Mouse (Mus musculus): ENCODE data around the gene Crls1.
A peak's percentile ranks its signal among the peaks of the same experiment; 100 is the strongest.

Gene Crls1

GRCm38 (mm10) chr2:132846407-132847358, at the start of gene Crls1:
TSS of gene Crls1 (plus strand) at chr2:132846666.
- DNase-seq (ENCODE audit: low read depth, low spot score), result peak; percentile 88

- no peak for DNase-seq (ENCODE audit: low read depth, low spot score)
These were observed 43.5 kb upstream of the Crls1 start for GRCm38 (mm10) chr2:132802976-132803375.

GRCm38 (mm10) chr2:132815608-132816314, 30.7 kb upstream of the Crls1 start, which contains the start of the genes Trmt6 and Mcm8:
TSS of gene Trmt6 (minus strand) at chr2:132816055.
TSS of gene Mcm8 (plus strand) at chr2:132816141.
- DNase-seq (ENCODE audit: low read depth, low spot score), result peak; percentile 98

- DNase-seq (ENCODE audit: low read depth, low spot score), result no peak
These were observed 5.4 kb upstream of the Crls1 start for GRCm38 (mm10) chr2:132841071-132841470.

- no peak for DNase-seq (ENCODE audit: low read depth, low spot score)
These were observed 1.1 kb downstream of the Crls1 start for GRCm38 (mm10) chr2:132847581-132847980.

GRCm38 (mm10) chr2:132848361-132848760, 1.9 kb downstream of the Crls1 start:
- DNase-seq (ENCODE audit: low read depth, low spot score), result no peak

- no peak for DNase-seq (ENCODE audit: low read depth, low spot score)
These were observed 2.7 kb downstream of the Crls1 start for GRCm38 (mm10) chr2:132849141-132849540.

GRCm38 (mm10) chr2:132853051-132853450, 6.6 kb downstream of the Crls1 start:
- no peak for DNase-seq (ENCODE audit: low read depth, low spot score)

GRCm38 (mm10) chr2:132856333-132856732, 9.9 kb downstream of the Crls1 start:
- DNase-seq (ENCODE audit: low read depth, low spot score), result no peak

GRCm38 (mm10) chr2:132860435-132860834, 14.0 kb downstream of the Crls1 start:
- no peak for DNase-seq (ENCODE audit: low read depth, low spot score)

- no peak for DNase-seq (ENCODE audit: low read depth, low spot score)
These were observed 15.0 kb downstream of the Crls1 start for GRCm38 (mm10) chr2:132861456-132861855.

- DNase-seq (ENCODE audit: low read depth, low spot score), result no peak
These were observed 16.9 kb downstream of the Crls1 start for GRCm38 (mm10) chr2:132863325-132863724.

- no peak for DNase-seq (ENCODE audit: low read depth, low spot score)
These were observed 21.1 kb downstream of the Crls1 start for GRCm38 (mm10) chr2:132867521-132867920.

- no peak for DNase-seq (ENCODE audit: low read depth, low spot score)
These were observed 23.2 kb downstream of the Crls1 start for GRCm38 (mm10) chr2:132869682-132870081.

- no peak for DNase-seq (ENCODE audit: low read depth, low spot score)
These were observed 23.8 kb downstream of the Crls1 start for GRCm38 (mm10) chr2:132870286-132870685.

GRCm38 (mm10) chr2:132871663-132872062, 25.2 kb downstream of the Crls1 start:
- no peak for DNase-seq (ENCODE audit: low read depth, low spot score)

- no peak for DNase-seq (ENCODE audit: low read depth, low spot score)
These were observed 27.3 kb downstream of the Crls1 start for GRCm38 (mm10) chr2:132873657-132874326.

- DNase-seq (ENCODE audit: low read depth, low spot score), result no peak
These were observed 30.5 kb downstream of the Crls1 start for GRCm38 (mm10) chr2:132876991-132877390.

- no peak for DNase-seq (ENCODE audit: low read depth, low spot score)
These were observed 33.0 kb downstream of the Crls1 start for GRCm38 (mm10) chr2:132879261-132880044.

GRCm38 (mm10) chr2:132880844-132881645, 34.6 kb downstream of the Crls1 start, which contains the start of gene Lrrn4:
TSS of gene Lrrn4 (minus strand) at chr2:132880891.
- no peak for DNase-seq (ENCODE audit: low read depth, low spot score)

All from telencephalon, adult 2 months (tissue).